ENCODE assay signal across 10 mouse cellular contexts in genomic region chr5:48889395-48890194, GRCm38 (mm10).
DNase-seq lines count a peak whose midpoint lies in the region; ATAC-seq and TF ChIP-seq lines count a peak whose summit lies in the region.
"Had no signal": no experiment of that assay in that cellular context is flagged by ENCODE, and none has a peak within 500 bp of the region (broad histone marks: within the 10 kb centered on the region; RNA-seq: fewer than 3 reads in every experiment).

No protein-coding gene starts in this region.

- peak overlapping the region; percentile 61 for H3K4me2 ChIP-seq in heart, embryonic 15.5 days
- peak overlapping the region; percentile 64 for H3K4me2 ChIP-seq in forebrain, embryonic 11.5 days (ENCODE audit: low read depth, low read length, severe bottlenecking)
- peak overlapping the region; percentile 70 for H3K4me2 ChIP-seq in midbrain, embryonic 12.5 days (replicated peaks)

- no peaks in the 10 kb centered on the region for H3K9me3 ChIP-seq in heart, embryonic 15.5 days (replicated peaks)
- H3K9me3 ChIP-seq in forebrain, embryonic 11.5 days (ENCODE audit: control insufficient read depth, low read length): no peaks in the 10 kb centered on the region
- H3K9me3 ChIP-seq in midbrain, embryonic 12.5 days: no peaks in the 10 kb centered on the region

- H3K36me3 ChIP-seq in heart, embryonic 15.5 days: no peaks in the 10 kb centered on the region
- no peaks in the 10 kb centered on the region for H3K36me3 ChIP-seq in forebrain, embryonic 11.5 days (ENCODE audit: control insufficient read depth, insufficient read depth, low read length)
- H3K36me3 ChIP-seq in midbrain, embryonic 12.5 days: no peaks in the 10 kb centered on the region
- no peaks in the 10 kb centered on the region for H3K36me3 ChIP-seq in testis, adult 2 months (ENCODE audit: control insufficient read depth, insufficient read depth, low read length)
- no peaks in the 10 kb centered on the region for H3K36me3 ChIP-seq in thymus, adult 2 months (ENCODE audit: control insufficient read depth, insufficient read depth, low read length)

- H3K4me3 ChIP-seq in heart, embryonic 15.5 days: peak overlapping the region; percentile 34
- peak overlapping the region; percentile 34 for H3K4me3 ChIP-seq in forebrain, embryonic 11.5 days (ENCODE audit: low read depth, low read length)
- peak overlapping the region; percentile 41 for H3K4me3 ChIP-seq in midbrain, embryonic 12.5 days
- peak overlapping the region; percentile 7 for H3K4me3 ChIP-seq in testis, adult 2 months (ENCODE audit: control insufficient read depth, low read depth, low read length)
- no peak overlapping the region for H3K4me3 ChIP-seq in thymus, adult 2 months (ENCODE audit: control insufficient read depth, insufficient read depth, low read length)
- H3K4me3 ChIP-seq: erythroblast, embryonic 14.5 days; myocyte had no signal

- no peak for TF ChIP-seq CTCF in testis, adult 2 months (IDR thresholded peaks at IDR 0.05; ENCODE audit: control insufficient read depth, insufficient read depth, insufficient replicate concordance, low read depth, low read length)
- no peak for TF ChIP-seq CTCF in thymus, adult 2 months (IDR thresholded peaks at IDR 0.05; ENCODE audit: borderline replicate concordance, control insufficient read depth, extremely low read depth, insufficient read depth, low read length, poor library complexity)

- H3K9ac ChIP-seq in heart, embryonic 15.5 days: no peak overlapping the region
- peak overlapping the region; percentile 47 for H3K9ac ChIP-seq in forebrain, embryonic 11.5 days (ENCODE audit: low read length)
- peak overlapping the region; percentile 29; the same call in 1 of the 2 replicates for H3K9ac ChIP-seq in midbrain, embryonic 12.5 days (replicated peaks)

- no peak for TF ChIP-seq POLR2A in testis, adult 2 months (IDR thresholded peaks at IDR 0.05; ENCODE audit: control insufficient read depth, low read depth, low read length)
- no peak for TF ChIP-seq POLR2A in thymus, adult 2 months (IDR thresholded peaks at IDR 0.05; ENCODE audit: control insufficient read depth, extremely low read depth, insufficient read depth, low read length, poor library complexity)

- no peaks in the 10 kb centered on the region for H3K27me3 ChIP-seq in heart, embryonic 15.5 days
- no peaks in the 10 kb centered on the region for H3K27me3 ChIP-seq in forebrain, embryonic 11.5 days (ENCODE audit: control insufficient read depth, insufficient read depth, low read length)
- H3K27me3 ChIP-seq in midbrain, embryonic 12.5 days: no peaks in the 10 kb centered on the region
- no peaks in the 10 kb centered on the region for H3K27me3 ChIP-seq in testis, adult 2 months (ENCODE audit: control insufficient read depth, insufficient read depth, low read length)
- H3K27me3 ChIP-seq in thymus, adult 2 months (ENCODE audit: control insufficient read depth, insufficient read depth, low read length): no peaks in the 10 kb centered on the region

- H3K4me1 ChIP-seq in heart, embryonic 15.5 days (replicated peaks): peaks cover 3% of the 10 kb centered on the region; the same call in 1 of the 2 replicates
- no peaks in the 10 kb centered on the region; the same call in 1 of the 2 replicates for H3K4me1 ChIP-seq in forebrain, embryonic 11.5 days (replicated peaks; ENCODE audit: control insufficient read depth, insufficient read depth, low read length)
- H3K4me1 ChIP-seq in midbrain, embryonic 12.5 days: peaks cover 5% of the 10 kb centered on the region; the same call in 1 of the 2 replicates
- H3K4me1 ChIP-seq in testis, adult 2 months (ENCODE audit: control insufficient read depth, insufficient read depth, low read length): no peaks in the 10 kb centered on the region
- no peaks in the 10 kb centered on the region for H3K4me1 ChIP-seq in thymus, adult 2 months (replicated peaks; ENCODE audit: control insufficient read depth, insufficient read depth, low read length)

- WGBS in heart, embryonic 15.5 days: 10% methylated on average over 18 of the region's 18 CpGs
- 4% methylated on average over 18 of the region's 18 CpGs for WGBS in forebrain, embryonic 11.5 days
- WGBS in midbrain, embryonic 12.5 days: 4% methylated on average over 18 of the region's 18 CpGs
- 32% methylated on average over 18 of the region's 18 CpGs for WGBS in thymus, adult 2 months

- ATAC-seq in heart, embryonic 15.5 days (replicated peaks; ENCODE audit: insufficient number of reproducible peaks, insufficient read depth, low FRiP score, low read depth): no peak
- peak; percentile 93 for ATAC-seq in forebrain, embryonic 11.5 days (replicated peaks; ENCODE audit: low FRiP score)
- peak; percentile 96 for ATAC-seq in midbrain, embryonic 12.5 days (ENCODE audit: low FRiP score, low read depth)

- no peak overlapping the region for H3K27ac ChIP-seq in heart, embryonic 15.5 days
- H3K27ac ChIP-seq in forebrain, embryonic 11.5 days (ENCODE audit: low read depth, low read length): no peak overlapping the region
- no peak overlapping the region for H3K27ac ChIP-seq in midbrain, embryonic 12.5 days (replicated peaks)
- no peak overlapping the region for H3K27ac ChIP-seq in testis, adult 2 months (ENCODE audit: control insufficient read depth, insufficient read depth, low read depth, low read length)
- H3K27ac ChIP-seq in thymus, adult 2 months (ENCODE audit: control insufficient read depth, insufficient read depth, low read length): no peak overlapping the region

- intact Hi-C loops in heart, postnatal 10 days (cut with DNase I): no loop called here
- intact Hi-C loops in left cerebral cortex, postnatal 14 days (cut with DNase I): no loop called here

- no peak for DNase-seq in heart, postnatal 10 days
- DNase-seq in brain, adult 2 months (ENCODE audit: low read depth, low spot score): peak; percentile 65
- DNase-seq in forebrain, embryonic 11.5 days (ENCODE audit: low spot score): peak; percentile 70
- DNase-seq in left cerebral cortex, postnatal 14 days (ENCODE audit: low spot score in 2 of 2): peak; percentile 1 to 3
- DNase-seq in thymus, adult 2 months: no peak

Comparison
In these comparisons a context has a peak if more than half of its experiments do, and no peak if none do; other contexts are left out.
1. DNase-seq: peak in brain, adult 2 months (single experiment), forebrain, embryonic 11.5 days (single experiment) and left cerebral cortex, postnatal 14 days (2 of 2); none in heart, postnatal 10 days (0 of 2) and thymus, adult 2 months (single experiment).
2. Peak in every context shown above with its lines, with median percentiles within 50 percentile points of each other: H3K4me2 ChIP-seq.